Mouse (Mus musculus): ENCODE results near the gene Nphs1.
A peak's percentile ranks its signal among the peaks of the same experiment; 100 is the strongest.
"Not testable (repeated sequence)": the region's sequence is repeated elsewhere in the genome, so short reads cannot be mapped to it uniquely, and the experiment has no call there.

The Nphs1 gene

GRCm38 (mm10) chr7:30440697-30441096, 17.4 kb upstream of the Nphs1 start:
- DNase-seq (ENCODE audit: low spot score): peak; percentile 50

DNA sequence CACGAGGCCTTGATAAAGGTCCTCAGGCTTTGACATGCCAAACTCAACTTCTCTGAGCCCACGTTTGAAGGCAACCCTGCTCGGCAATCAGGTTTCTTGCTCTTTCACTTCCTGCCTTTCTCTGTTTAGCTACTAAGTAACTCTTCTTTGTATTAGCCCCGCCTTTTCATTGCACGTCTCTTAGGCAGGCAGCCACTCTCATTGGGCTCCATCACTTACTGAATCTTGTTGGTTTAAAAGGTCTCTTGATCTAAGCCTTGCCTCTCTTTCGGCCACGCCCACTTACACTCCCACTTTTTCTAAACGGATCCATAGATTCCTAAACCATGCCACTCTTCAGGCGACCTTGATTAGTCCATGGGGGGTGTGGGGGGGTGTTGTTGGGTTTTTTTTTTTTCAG, 14.4 kb upstream of the Nphs1 start:
- no peak for DNase-seq (ENCODE audit: low spot score)

DNA sequence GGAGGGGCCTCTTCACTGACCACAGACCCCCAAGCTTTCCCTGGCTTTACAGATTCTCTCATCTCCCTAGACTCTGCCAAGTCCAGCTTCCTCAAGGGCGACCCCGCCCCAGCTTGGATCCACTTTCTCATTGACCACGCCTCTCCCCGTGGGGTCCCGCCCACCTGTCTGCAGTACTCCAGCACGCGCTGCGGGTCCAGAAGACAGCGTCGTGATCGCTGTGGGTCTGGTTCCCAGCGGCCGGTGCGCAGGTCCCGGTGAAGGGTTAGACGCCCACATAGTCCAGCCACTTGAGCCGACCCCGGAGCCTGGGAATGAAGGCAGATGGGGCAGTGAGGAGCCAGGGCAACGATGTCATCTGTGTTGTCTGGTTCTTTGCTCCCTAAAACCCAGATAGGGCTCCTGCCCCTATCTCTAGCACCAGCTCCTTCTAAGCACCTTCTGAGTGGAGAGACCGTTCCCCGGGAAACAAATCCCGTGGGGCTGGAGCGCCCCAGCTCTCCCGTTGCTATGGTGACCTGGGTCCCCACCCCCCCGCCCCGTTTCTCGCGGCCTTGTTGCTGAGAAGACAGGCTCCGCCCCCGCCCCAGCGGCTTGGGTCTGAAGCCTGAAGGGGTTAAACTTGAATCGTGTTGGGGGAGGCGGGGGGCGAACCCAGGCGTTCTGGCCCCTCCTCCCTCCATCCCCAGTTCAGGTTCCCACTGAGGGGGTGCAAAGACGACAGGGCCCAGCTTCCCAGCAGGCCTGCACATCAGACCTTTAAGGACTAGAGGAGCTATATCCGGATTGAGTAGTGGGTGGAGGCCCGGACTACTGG, 13.8 kb upstream of the Nphs1 start:
- no peak for DNase-seq (ENCODE audit: low spot score)

DNA sequence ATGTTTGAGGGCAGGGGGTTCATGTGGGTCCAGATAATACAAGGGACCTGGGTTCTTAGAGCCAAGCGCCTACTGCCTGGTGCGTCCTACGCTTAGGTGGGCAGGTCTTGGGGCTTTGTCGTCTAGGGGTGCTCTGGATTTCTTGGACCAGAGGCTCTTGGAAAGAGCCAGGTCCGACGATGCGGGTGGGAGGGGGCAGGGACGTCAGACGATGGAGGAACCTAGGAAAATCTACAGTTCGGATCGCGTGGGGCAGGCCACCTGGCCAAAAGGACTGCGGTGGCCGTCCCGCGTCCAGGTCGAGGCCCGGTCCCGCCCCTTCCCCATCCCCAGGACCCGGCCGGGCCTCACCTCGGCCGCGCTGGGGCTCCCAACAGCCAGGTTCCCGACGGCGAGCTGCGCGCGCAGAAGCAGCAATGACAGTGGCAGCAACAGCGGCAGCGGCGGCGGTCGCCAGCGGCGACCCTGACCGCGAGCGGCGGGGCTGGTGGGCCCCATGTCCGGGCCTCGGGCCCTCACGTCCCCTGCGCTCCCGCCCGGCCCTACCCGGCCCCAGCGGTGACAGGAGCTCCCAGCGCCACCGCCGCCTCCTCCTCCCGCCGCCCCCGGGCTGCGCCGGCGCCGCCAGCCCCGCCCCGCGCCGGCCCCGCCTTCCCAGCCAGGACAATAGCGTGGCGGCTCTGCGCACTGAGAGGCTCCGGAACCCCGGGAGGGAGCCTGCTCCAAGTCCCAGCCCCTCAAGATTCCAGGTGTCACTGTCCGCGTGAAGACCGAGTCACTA, 13.0 kb upstream of the Nphs1 start, which contains the start of gene Aplp1:
Gene Aplp1 (minus strand): TSS at position 565 of the 781 bp plus-strand sequence.
- DNase-seq (ENCODE audit: low spot score): peak; percentile 46

DNA sequence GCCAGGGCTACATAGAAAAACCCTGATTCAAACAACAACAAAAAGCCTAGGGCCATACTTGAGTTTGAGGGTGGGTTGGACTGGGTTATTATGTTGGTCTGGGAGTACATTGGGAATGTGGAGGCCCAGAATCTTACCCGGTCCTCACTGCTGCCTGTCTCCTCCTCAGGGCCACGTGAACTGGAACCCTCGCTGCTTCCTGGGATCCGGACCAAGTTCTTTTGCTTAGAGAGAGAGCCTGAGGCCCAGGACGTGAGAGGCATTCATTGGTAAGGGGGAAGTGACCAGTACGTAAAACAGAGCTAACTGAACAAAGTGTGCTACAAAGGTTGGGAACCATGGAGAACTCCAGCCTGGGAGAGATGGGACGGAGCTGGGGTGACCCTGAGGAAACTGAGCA, 7.9 kb upstream of the Nphs1 start:
- DNase-seq (ENCODE audit: low spot score): no peak

DNA sequence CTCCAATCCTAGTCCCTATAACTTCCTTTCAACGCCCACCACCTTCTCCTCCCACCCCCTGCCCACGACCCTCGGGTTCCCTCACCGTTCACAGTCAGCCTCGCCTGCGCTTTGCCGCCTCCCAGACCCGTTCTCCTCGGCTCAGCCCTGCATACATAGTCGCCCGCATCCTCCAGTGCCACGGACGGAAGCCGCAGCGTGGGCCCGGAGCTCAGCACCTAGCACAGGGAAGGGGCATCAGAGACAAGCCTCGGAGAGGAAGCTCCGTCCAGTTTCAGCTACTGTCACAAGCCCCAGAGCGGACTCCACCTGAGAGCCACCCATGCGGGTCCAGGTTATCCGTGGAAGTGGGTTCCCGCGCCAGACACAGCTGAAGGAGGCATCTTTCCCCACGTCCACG, 4.8 kb upstream of the Nphs1 start:
- no peak for DNase-seq (ENCODE audit: low spot score)

DNA sequence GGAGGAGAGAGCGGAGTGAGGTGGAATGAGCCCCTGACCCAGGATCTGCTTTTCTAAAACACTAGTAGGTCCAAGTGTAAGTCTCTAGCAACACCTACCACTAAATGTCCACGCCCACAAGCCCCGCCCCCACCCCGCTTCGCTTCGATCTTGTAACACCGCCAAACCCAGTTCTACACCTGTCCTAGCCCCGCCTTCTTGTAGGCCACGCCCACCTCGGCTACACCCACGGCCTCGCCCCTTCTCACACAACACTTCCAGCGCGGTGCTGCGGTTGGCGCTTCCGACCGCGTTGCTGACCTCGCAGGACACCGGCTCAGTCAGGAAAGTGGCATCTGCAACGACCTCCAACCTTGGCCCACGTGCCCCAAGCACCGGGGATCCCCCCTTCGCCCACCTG, 4.3 kb upstream of the Nphs1 start:
- DNase-seq (ENCODE audit: low spot score): peak; percentile 30

GRCm38 (mm10) chr7:30454259-30454658, 3.9 kb upstream of the Nphs1 start:
- DNase-seq (ENCODE audit: low spot score): no peak

GRCm38 (mm10) chr7:30456487-30456886, 1.6 kb upstream of the Nphs1 start:
- no peak for DNase-seq (ENCODE audit: low spot score)

- DNase-seq (ENCODE audit: low spot score): no peak
Observed at GRCm38 (mm10) chr7:30456911-30457628, 1.0 kb upstream of the Nphs1 start.

GRCm38 (mm10) chr7:30459484-30459883, 1.4 kb downstream of the Nphs1 start:
- no peak for DNase-seq (ENCODE audit: low spot score)

DNA sequence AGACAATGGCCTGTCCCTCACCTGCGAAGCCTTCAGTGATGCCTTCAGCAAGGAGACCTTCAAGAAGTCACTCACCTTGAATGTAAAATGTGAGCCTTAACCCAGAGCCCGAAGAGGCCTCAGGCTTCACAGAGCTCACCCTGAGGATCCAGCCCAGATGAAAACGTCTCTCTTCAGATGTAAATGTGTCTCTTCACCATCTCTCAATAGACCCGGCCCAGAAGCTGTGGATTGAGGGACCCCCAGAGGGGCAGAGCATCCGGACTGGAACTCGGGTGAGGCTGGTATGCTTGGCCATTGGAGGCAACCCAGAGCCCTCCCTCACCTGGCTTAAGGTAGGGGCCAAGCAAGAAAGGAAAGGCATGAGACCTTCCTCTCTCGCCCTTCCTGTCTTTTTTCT, 5.5 kb downstream of the Nphs1 start:
- DNase-seq (ENCODE audit: low spot score): no peak

DNA sequence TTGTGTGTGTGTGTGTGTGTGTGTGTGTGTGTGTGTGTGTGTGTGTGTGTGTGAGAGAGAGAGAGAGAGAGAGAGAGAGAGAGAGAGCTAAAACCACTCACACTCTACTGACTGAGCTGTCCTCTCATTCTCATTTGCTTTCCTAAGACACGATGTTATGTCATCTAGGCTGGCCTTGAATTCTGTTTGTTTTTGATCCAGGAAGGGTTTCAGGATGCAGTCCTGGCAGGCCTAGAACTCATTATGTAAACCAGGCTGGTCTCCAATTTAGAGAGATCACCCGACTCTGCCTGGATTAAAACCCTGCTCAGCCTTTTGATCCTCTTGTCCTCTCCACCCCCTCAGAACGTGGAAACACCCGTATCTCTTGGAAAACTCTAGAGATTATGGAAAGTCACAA, 5.9 kb downstream of the Nphs1 start:
- DNase-seq (ENCODE audit: low spot score): no peak

DNA sequence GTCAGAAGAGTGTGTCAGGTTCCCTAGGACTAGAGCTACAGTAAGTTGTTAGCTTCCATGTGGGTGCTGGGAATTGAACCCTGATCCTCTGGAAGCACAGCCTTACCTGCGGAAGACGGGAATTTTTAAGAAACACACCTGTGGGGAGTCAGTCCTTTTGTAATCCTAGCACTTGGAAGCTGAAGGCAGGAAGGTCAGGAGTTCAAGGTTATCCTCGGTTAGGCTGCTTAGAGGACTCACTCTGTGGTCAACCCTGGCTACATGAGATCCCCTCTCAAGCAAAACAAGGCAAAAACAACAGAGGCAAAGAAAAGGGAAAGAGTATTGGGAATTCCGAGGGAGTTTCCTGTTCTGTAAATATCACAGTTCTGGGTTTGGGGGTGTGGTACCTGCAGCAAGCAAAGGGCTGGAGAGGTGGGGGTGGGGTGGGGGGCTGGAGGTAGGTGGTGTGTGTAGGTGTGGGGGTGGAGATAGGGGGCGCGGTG, 6.7 kb downstream of the Nphs1 start:
- DNase-seq (ENCODE audit: low spot score): no peak

DNA sequence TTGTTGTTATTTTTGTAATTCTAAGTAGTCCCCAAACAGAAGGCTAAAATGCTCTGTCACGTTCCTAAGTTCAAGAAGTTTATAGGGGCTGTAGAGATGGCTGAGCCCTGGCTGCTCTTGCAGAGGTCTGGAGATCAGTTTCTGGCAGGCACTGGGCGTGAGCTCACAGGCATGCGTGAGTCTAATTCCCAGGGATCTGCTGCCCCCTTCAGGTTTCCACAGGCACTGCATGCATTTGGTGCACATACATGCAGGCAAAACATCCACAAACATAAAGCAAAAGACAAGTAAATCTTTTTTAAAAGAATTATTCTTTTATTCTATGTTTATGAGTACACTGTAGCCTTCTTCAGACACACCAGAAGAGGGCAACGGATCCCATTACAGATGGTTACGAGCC, 14.3 kb downstream of the Nphs1 start:
- DNase-seq (ENCODE audit: low spot score): no peak

DNA sequence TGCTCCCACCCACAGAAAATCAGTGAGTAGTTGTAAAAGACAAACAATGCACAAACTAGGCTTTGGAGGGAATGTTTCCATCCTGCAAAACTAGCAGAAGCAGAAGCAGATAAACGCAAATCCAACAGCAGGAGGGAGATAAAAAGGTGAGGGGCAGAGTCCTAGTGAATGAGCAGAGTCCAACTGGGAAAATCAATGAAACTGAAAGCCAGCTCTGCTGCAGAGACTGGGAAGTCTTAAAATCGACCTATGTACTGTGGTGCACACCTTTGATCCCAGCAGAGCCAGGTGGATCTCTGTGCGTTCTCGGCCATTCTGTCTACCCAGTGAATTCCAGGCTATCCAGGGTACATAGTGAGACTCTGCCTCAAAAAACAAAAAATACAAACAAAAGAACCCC, 16.9 kb downstream of the Nphs1 start:
- no peak for DNase-seq (ENCODE audit: low spot score)

- DNase-seq (ENCODE audit: low spot score): not testable (repeated sequence)
Observed at GRCm38 (mm10) chr7:30476136-30476535, 18.0 kb downstream of the Nphs1 start.

DNA sequence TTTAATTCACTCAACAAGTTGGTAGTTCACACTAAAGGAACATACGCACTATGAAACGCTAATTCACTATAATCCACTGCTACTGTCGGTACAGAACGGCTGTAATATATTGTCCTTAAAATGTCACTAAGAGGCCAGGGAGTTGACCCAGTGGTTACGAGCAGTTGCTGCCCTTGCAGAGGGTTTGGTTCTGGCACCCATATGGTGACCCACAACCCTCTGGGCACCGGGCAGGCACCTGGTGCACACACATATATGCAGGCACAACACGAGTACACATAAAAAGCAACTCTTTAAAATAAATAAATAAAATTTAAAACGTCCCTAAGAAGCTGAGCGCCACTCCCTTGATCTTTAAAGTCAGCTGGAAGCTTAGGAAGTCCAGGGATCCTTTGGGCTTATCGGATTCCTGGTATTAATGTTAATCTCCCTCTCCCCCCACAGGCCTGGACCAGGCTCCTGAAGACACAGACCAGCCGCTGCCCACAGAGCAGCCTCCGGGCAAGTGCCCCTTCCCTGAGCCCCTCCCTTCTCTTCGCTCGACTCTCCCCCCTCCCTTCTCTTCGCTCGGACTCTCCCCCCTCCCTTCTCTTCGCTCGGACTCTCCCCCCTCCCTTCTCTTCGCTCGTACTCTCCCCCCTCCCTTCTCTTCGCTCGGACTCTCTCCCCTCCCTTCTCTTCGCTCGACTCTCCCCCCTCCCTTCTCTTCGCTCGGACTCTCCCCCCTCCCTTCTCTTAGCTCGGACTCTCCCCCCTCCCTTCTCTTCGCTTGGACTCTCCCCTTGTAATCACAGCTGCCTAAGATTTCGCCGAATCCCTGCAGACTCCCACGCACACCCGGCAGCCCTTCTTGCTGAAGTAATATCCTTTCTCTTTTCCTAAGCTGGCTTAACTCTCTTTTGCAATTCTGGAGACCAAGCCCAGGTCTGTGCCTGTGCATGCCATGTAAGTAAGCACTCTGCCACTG, 19.6 kb downstream of the Nphs1 start:
- DNase-seq (ENCODE audit: low spot score): no peak

- DNase-seq (ENCODE audit: low spot score): no peak
Observed at GRCm38 (mm10) chr7:30484250-30484649, 26.1 kb downstream of the Nphs1 start.

- DNase-seq (ENCODE audit: low spot score): peak; percentile 15
Observed at GRCm38 (mm10) chr7:30490251-30490956, 32.3 kb downstream of the Nphs1 start.

DNA sequence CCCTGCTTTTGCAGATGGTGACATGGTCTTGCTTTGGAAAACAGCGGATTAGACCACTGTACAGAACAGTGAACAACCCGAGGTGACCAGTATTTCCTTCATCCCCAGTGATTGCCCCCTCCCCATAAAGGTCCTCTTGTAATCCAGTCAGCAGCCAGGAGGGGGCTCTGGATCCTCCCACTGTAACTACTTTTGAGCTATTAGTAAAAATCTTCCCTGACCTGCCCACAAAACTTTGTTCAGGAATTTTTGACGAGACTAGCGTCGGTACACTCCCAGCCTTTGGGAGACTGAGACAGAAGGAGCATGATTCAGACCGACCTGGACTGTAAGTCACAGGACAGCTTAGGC, 32.8 kb downstream of the Nphs1 start:
- no peak for DNase-seq (ENCODE audit: low spot score)
